Mouse (Mus musculus) CH12.LX (cell line): ENCODE results near the gene Flywch2. TPM values are rescaled to one million over a fixed set of nuclear protein-coding genes. Genes with fewer than 3 reads are reported as not detected.
A peak's percentile ranks its signal among the peaks of the same experiment; 100 is the strongest.

Experiments used
- DNase-seq: peaks from one replicate; pipeline ENCODE4 v3.0.0-alpha.2; 2013; ENCODE audit errors: extremely low read depth
- H3K27ac ChIP-seq: 2 replicates; pipeline ENCODE4 v1.5.1; 2012; ENCODE audit warnings: low read depth, mild to moderate bottlenecking, control low read depth, moderate library complexity; ENCODE audit not compliant: insufficient read depth
- H3K27me3 ChIP-seq: replicated peaks from 2 replicates; pipeline ENCODE3; 2012; ENCODE audit warnings: inconsistent platforms
- H3K36me3 ChIP-seq, 2 experiments: replicated peaks in 1 of 2; 2 replicates each; pipeline versions ENCODE3 to v1.6.1; 2012; ENCODE audit warnings: inconsistent platforms in 1 of 2, low read length in 1 of 2, mild to moderate bottlenecking in 1 of 2, mixed read lengths in 1 of 2, moderate library complexity in 1 of 2; ENCODE audit not compliant: control insufficient read depth in 1 of 2, insufficient read depth in 1 of 2
- H3K4me1 ChIP-seq, 2 experiments: 2 replicates each; pipeline ENCODE4 v1.6.1; 2012; ENCODE audit warnings: inconsistent platforms in 1 of 2, moderate library complexity in 1 of 2; ENCODE audit not compliant: insufficient read depth in 2 of 2, control insufficient read depth in 1 of 2
- H3K4me2 ChIP-seq: 2 replicates; pipeline ENCODE4 v1.6.1; 2012; ENCODE audit warnings: low read depth, mild to moderate bottlenecking, control low read depth; ENCODE audit not compliant: poor library complexity, insufficient read depth, severe bottlenecking
- H3K4me3 ChIP-seq, 3 experiments: fragments of 150-350 bp in 1 of 3; sonication (generic) in 1 of 3; replicated peaks in 1 of 3; 2 replicates each; pipeline versions ENCODE3 to v1.5.1; 2011 to 2012; ENCODE audit warnings: low read depth in 2 of 3, low read length in 2 of 3, mild to moderate bottlenecking in 2 of 3, moderate library complexity in 2 of 3, control low read depth in 1 of 3, improper control_type of control experiment in 1 of 3, inconsistent platforms in 1 of 3, mixed read lengths in 1 of 3; ENCODE audit not compliant: poor library complexity in 1 of 3
- H3K79me2 ChIP-seq: replicated peaks from 2 replicates; pipeline ENCODE4 v1.6.1; 2012; ENCODE audit warnings: mild to moderate bottlenecking, moderate library complexity; ENCODE audit not compliant: control insufficient read depth, poor library complexity, insufficient read depth, severe bottlenecking; ENCODE audit errors: extremely low read depth
- H3K9ac ChIP-seq: 2 replicates; pipeline ENCODE4 v1.6.1; 2012; ENCODE audit warnings: low read depth, mild to moderate bottlenecking, control low read depth, moderate library complexity; ENCODE audit not compliant: insufficient read depth
- H3K9me3 ChIP-seq: replicated peaks from 2 replicates; pipeline ENCODE3; 2012; ENCODE audit warnings: low read length, inconsistent platforms, mixed read lengths
- CHD2 ChIP-seq: IDR thresholded peaks from 2 replicates; pipeline ENCODE4 v1.6.1; 2011; ENCODE audit warnings: low read length, improper control_type of control experiment
- CTCF ChIP-seq, 2 experiments: IDR thresholded peaks in 1 of 2; conservative IDR thresholded peaks in 1 of 2; 2 replicates each; pipeline ENCODE4 v1.5.1; 2011 to 2012; ENCODE audit warnings: low read depth in 2 of 2, low read length in 2 of 2, improper control_type of control experiment in 1 of 2, inconsistent platforms in 1 of 2, mild to moderate bottlenecking in 1 of 2, moderate library complexity in 1 of 2
- EP300 ChIP-seq: IDR thresholded peaks from 2 replicates; pipeline ENCODE4 v1.6.1; 2011; ENCODE audit warnings: low read length, improper control_type of control experiment
- ETS1 ChIP-seq: conservative IDR thresholded peaks from 2 replicates; pipeline ENCODE4 v1.6.1; 2012; ENCODE audit warnings: low read depth, mild to moderate bottlenecking, inconsistent platforms, low read length, improper control_type of control experiment, moderate library complexity
- JUN ChIP-seq: IDR thresholded peaks from 2 replicates; pipeline ENCODE4 v1.6.1; 2011; ENCODE audit warnings: low read depth, mild to moderate bottlenecking, low read length, improper control_type of control experiment, moderate library complexity; ENCODE audit not compliant: insufficient read depth
- MYC ChIP-seq: IDR thresholded peaks from 2 replicates; pipeline ENCODE4 v1.6.1; 2011; ENCODE audit warnings: low read depth, mild to moderate bottlenecking, improper control_type of control experiment, low read length
- PAX5 ChIP-seq: IDR thresholded peaks from 2 replicates; pipeline ENCODE4 v1.6.1; 2012; ENCODE audit warnings: low read length, inconsistent platforms, mixed read lengths
- POLR2AphosphoS2 ChIP-seq: IDR thresholded peaks from 2 replicates; pipeline ENCODE4 v1.6.1; 2011; ENCODE audit warnings: low read depth, low read length, improper control_type of control experiment
- TBP ChIP-seq: conservative IDR thresholded peaks from 2 replicates; pipeline ENCODE4 v1.6.1; 2011; ENCODE audit warnings: low read depth, low read length, improper control_type of control experiment
- UBTF ChIP-seq: IDR thresholded peaks from 2 replicates; pipeline ENCODE4 v1.6.1; 2012; ENCODE audit warnings: low read depth, mild to moderate bottlenecking, inconsistent platforms, low read length, improper control_type of control experiment, moderate library complexity
- USF1 ChIP-seq: IDR thresholded peaks from 2 replicates; pipeline ENCODE4 v1.6.1; 2014; ENCODE audit warnings: low read depth, mild to moderate bottlenecking, inconsistent platforms, low read length, improper control_type of control experiment
- dilution Hi-C: fragments of 300-500 bp; cut with MboI; formaldehyde crosslinking; loops from 2 replicates; pipeline ENCODE4 v1.14.3; 2020; ENCODE audit warnings: low sequenced_read_pairs; ENCODE audit not compliant: extremely low pct_unique_long_range_greater_than_20kb, extremely low pct_ligation_motif_present
- in situ Hi-C: fragments of 300-500 bp; cut with MboI; formaldehyde crosslinking; loops from 3 replicates; pipeline ENCODE4 v1.14.3; 2019; ENCODE audit warnings: low sequenced_read_pairs, low pct_ligation_motif_present, low pct_unique_long_range_greater_than_20kb, mixed read lengths
- polyA plus RNA-seq: library from polyadenylated mRNA; unstranded; fragments of >175 nt; gene quantifications from 2 replicates; pipeline ENCODE4 v1.2.1, GENCODE M21; 2012; ENCODE audit warnings: low read depth; ENCODE audit not compliant: insufficient read length
- total RNA-seq, 2 experiments: library from RNA; depleted of rRNA; stranded (reverse); fragments of 300-350 nt in 1 of 2; fragments of >200 nt in 1 of 2; gene quantifications; 2 replicates each; pipeline ENCODE4 v1.2.3; 2012 to 2014

Flywch2 gene
- total and polyA plus RNA-seq, 3 experiments: not detected

DNA sequence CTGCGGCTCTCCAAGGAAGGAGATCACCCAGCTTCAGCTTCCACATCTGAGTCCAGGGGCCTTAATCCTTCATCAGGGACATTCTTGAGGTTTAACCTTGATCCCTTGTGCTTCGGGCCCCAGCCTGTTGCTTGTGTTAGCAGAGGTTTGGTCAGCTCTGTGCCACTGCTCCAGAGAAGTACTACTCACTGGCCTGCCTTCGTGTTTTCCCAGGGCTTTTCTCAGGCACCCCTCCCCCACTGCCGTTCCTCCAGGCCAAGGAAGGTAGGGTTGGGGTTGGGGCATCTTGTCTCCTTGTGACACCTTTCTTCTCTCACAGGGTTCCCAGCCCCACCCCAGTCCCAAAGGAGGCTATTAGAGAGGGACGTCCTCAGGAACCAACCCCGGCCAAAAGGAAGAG, 36.2 kb upstream of the Flywch2 start:
- peaks cover 5% of the 10 kb centered on the region for H3K9me3 ChIP-seq
- H3K4me2 ChIP-seq: no peak overlapping the region
- no peak overlapping the region for H3K9ac ChIP-seq
- no peaks in the 10 kb centered on the region for H3K27me3 ChIP-seq
- dilution Hi-C loops: no loop called here
- H3K4me3 ChIP-seq: no peak overlapping the region
- H3K27ac ChIP-seq: no peak overlapping the region
- H3K79me2 ChIP-seq: peaks cover 23% of the 10 kb centered on the region
- no peak for DNase-seq
- peaks cover 0 to 15% of the 10 kb centered on the region in 2 experiments; a peak in 2 of 4 replicates for H3K4me1 ChIP-seq
- peaks cover 89 to 97% of the 10 kb centered on the region in 2 experiments for H3K36me3 ChIP-seq
- no peak for TF ChIP-seq ETS1
- TF ChIP-seq POLR2AphosphoS2: peak; percentile 62; the same call in 1 of the 2 replicates
- in situ Hi-C loops: no loop called here

DNA sequence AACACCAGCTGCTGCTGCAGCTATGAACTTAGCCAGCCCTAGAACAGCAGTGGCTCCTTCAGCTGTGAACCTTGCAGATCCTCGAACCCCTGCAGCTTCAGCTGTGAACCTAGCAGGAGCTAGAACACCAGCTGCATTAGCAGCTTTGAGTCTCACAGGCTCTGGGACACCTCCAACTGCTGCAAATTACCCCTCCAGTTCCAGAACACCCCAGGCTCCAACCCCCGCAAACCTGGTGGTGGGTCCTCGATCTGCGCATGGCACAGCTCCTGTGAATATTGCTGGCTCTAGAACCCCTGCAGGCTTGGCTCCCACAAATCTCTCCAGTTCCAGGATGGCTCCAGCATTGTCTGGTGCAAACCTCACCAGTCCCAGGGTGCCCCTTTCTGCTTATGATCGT, 34.9 kb upstream of the Flywch2 start:
- no peak overlapping the region for H3K27ac ChIP-seq
- H3K4me1 ChIP-seq: peaks cover 0 to 13% of the 10 kb centered on the region in 2 experiments; a peak in 1 of 4 replicates
- peaks cover 5% of the 10 kb centered on the region for H3K9me3 ChIP-seq
- in situ Hi-C loops: no loop called here
- H3K79me2 ChIP-seq: peaks cover 25% of the 10 kb centered on the region
- no peak overlapping the region for H3K4me3 ChIP-seq
- TF ChIP-seq POLR2AphosphoS2 (no peak), CTCF (conservative IDR thresholded peaks at IDR 0.05 in 1 of 2, IDR thresholded peaks at IDR 0.05 in 1 of 2; ENCODE audit: low read depth in 2 of 2, low read length in 2 of 2) (no peak), TBP (no peak), PAX5 (no peak)
- TF ChIP-seq, all 38 proteins: peak for 0
- Histone ChIP-seq H3K27me3 (no peaks in the 10 kb centered on the region), H3K4me2 (no peak overlapping the region), H3K36me3 (peaks cover 97% of the 10 kb centered on the region in 2 experiments), H3K9ac (no peak overlapping the region)
- dilution Hi-C loops: no loop called here
- no peak for DNase-seq

DNA sequence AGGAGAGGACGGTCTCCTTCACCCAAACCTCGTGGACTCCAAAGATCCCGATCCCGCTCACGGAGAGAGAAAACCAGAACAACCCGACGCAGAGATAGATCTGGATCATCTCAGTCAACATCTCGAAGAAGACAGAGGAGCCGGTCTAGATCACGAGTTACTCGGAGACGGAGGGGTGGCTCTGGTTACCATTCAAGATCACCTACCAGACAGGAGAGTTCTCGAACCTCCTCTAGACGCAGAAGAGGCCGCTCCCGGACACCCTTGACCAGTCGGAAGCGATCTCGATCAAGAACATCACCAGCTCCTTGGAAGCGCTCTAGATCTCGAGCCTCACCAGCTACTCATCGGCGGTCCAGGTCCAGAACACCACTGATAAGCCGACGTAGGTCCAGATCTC, 33.4 kb upstream of the Flywch2 start:
- H3K27me3 ChIP-seq: no peaks in the 10 kb centered on the region
- peaks cover 31% of the 10 kb centered on the region for H3K79me2 ChIP-seq
- peaks cover 5% of the 10 kb centered on the region for H3K9me3 ChIP-seq
- peaks cover 97 to 99% of the 10 kb centered on the region in 2 experiments for H3K36me3 ChIP-seq
- H3K4me1 ChIP-seq: peaks cover 0 to 9% of the 10 kb centered on the region in 2 experiments; a peak in 1 of 4 replicates
- H3K27ac ChIP-seq: no peak overlapping the region
- no peak for TF ChIP-seq JUN
- TF ChIP-seq MYC: no peak
- no peak for TF ChIP-seq CHD2
- TF ChIP-seq UBTF: no peak
- no peak for TF ChIP-seq USF1
- no peak for TF ChIP-seq EP300
- no peak overlapping the region for H3K4me2 ChIP-seq
- no peak overlapping the region for H3K9ac ChIP-seq
- in situ Hi-C loops: no loop called here
- dilution Hi-C loops: no loop called here
- DNase-seq: no peak
- H3K4me3 ChIP-seq: no peak overlapping the region
